Mouse (Mus musculus): Measurements from ENCODE around the gene Pdgfb.

The Pdgfb gene

GRCm38 (mm10) chr15:79961366-79961921 lies 53.3 kb downstream of the Pdgfb start:
- in situ Hi-C loops (cut with MboI, MseI): no loop called here

DNA sequence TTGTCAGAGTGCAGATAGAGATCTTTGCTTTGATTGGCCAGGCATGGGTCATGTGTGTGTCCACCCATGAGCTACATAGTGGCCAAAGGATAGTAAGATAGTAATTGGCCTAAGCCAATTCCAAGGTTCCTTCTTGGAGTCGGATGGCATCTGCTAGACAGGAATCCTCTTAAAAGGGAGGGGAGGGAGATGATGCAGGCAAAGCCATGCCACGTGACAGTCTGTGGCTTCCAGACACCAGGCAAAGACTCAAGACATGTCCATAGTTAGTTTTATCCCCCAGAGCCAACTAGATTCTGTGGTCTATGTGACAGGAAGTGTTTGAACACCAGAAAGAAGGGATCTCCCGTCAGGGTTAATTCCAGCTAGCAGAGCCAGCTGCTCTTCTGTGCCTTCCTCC lies 56.4 kb downstream of the Pdgfb start:
- in situ Hi-C loops (cut with MboI, MseI): no loop called here

GRCm38 (mm10) chr15:79956559-79956958 lies 58.2 kb downstream of the Pdgfb start:
- in situ Hi-C loops (cut with MboI, MseI): no loop called here

DNA sequence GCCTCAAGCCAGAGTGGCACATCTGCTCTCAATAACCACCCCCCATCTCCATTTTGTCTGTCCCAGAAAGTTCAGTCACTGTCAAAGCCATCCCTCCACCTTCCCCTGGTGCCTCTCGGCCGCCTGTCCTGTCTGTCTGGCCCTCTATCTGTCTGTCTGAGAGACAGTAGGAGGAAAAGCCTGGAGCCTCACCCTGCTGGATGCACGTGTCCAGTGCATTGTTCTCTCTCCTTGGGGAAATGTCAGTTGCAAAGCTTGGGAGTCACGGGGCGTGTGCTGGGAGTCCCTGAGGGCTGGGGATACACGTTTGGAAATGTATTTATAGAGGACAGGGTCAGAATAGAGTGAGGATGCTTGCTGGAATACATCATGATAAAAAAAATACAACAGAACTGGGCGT lies 61.3 kb downstream of the Pdgfb start:
- in situ Hi-C loops (cut with MboI, MseI): loop anchor here (5.0 kb wide), 1 partner anchor 39 kb away; no protein-coding TSS in a partner anchor

DNA sequence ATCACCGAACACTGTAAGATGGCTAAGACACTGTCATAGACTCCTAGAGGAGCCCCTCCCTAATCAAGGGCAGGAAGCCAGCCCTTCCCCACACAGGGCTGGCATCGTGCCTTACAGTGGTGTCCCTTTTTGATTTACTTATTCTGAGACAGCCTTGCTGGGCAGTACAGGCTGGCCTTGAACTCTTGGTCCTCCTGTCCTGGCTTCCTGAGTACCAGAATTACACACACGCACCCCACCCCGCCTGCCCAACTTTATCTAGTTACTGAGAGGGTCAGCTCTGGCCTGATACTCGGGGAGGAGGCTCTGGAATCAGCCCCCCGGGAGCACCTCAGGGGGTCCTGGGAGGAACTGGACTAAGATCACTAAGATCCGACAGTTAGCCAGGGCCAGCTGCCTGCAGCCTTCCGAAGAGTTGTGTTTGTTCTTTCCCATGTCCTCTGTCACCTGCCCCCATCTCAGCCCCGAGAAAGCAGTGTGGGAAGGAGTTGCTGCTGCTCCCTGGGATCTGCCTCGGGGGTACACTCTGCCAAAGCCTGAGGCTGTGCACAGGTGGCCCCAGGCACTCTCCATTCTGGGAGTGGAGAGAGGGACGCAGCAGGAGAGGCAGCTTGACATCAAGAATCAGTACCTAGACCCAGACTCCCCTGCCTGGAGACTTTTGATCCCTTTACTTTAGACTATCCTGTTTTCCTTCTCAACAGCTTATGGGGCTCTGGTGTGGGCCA lies 62.1 kb downstream of the Pdgfb start:
- in situ Hi-C loops (cut with MboI, MseI): loop anchor here (5.0 kb wide), 1 partner anchor 40 kb away; no protein-coding TSS in a partner anchor

DNA sequence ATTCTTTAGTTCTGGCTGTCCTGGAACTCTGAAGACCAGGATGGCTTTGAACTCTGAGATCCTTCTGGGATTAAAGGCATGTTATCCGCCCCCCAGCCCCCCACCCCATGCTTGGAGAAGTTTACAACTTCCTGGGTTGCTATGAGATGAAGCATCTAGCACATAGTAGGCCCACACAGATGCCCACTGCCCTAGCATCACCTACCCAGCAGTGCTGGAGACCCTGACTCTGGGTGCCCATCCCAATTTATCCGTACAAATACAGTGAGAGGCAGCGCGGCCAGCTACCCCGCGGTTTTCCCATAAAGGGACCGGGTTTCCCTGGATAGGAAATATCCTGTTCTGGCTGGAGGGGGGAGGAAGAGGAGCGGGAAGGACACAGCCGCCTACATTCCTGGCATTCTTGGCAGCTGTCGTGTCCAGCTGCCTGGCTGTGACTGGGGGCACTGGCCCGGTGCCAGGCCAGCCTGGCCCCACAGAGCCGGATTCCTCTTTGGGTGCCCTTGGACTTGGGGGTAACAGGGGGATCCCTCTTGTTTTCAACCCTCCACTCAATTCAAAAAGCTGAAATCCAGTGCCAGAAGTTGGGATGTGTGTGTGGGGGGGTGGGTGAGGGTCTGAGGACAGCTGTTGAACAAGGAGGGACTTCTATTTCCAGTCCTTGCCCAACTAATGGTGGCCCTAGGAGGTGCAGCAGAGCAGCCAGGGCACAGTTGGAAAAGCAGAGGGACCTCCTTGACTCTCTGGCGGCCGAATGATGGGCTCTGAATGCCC lies 62.9 kb downstream of the Pdgfb start:
- in situ Hi-C loops (cut with MboI, MseI): loop anchor here (5.0 kb wide), 1 partner anchor 40 kb away; no protein-coding TSS in a partner anchor

- in situ Hi-C loops (cut with MboI, MseI): loop anchor here (5.0 kb wide), 1 partner anchor 41 kb away; no protein-coding TSS in a partner anchor
Observed at GRCm38 (mm10) chr15:79951226-79951625, 63.6 kb downstream of the Pdgfb start.

- in situ Hi-C loops (cut with MboI, MseI): loop anchor here (5.0 kb wide), 1 partner anchor 42 kb away; no protein-coding TSS in a partner anchor
Observed at GRCm38 (mm10) chr15:79950250-79951025, 64.3 kb downstream of the Pdgfb start.

- in situ Hi-C loops (cut with MboI, MseI): no loop called here
Observed at GRCm38 (mm10) chr15:79947681-79948080, 67.1 kb downstream of the Pdgfb start.

GRCm38 (mm10) chr15:79946790-79947189 lies 68.0 kb downstream of the Pdgfb start:
- in situ Hi-C loops (cut with MboI, MseI): no loop called here

- in situ Hi-C loops (cut with MboI, MseI): no loop called here
Observed at GRCm38 (mm10) chr15:79946022-79946421, 68.8 kb downstream of the Pdgfb start.
